22 mouse cellular contexts compared by ENCODE assay signal in genomic region chr12:8897140-8897539, GRCm38 (mm10). TPM values are rescaled to one million over a fixed set of nuclear protein-coding genes. Genes with fewer than 3 reads are reported as not detected.
DNase-seq lines count a peak whose midpoint lies in the region; ATAC-seq and TF ChIP-seq lines count a peak whose summit lies in the region.
"Had no signal": no experiment of that assay in that cellular context is flagged by ENCODE, and none has a peak within 500 bp of the region (broad histone marks: within the 10 kb centered on the region; RNA-seq: fewer than 3 reads in every experiment).

No protein-coding gene starts in this region.

- no peak for TF ChIP-seq CTCF in heart, postnatal 0 days (IDR thresholded peaks at IDR 0.05; ENCODE audit: low read depth)

- TF ChIP-seq EP300 in heart, postnatal 0 days (IDR thresholded peaks at IDR 0.05; ENCODE audit: low read depth), result no peak

- 22% methylated on average over 7 of the region's 7 CpGs for WGBS in heart, postnatal 0 days
- WGBS in embryonic facial prominence, embryonic 10.5 days, result 33% methylated on average over 7 of the region's 7 CpGs
- 11% methylated on average over 7 of the region's 7 CpGs for WGBS in limb, embryonic 11.5 days

- no peaks in the 10 kb centered on the region for H3K9me3 ChIP-seq in heart, postnatal 0 days (replicated peaks; ENCODE audit: control insufficient read depth, low read length)
- no peaks in the 10 kb centered on the region for H3K9me3 ChIP-seq in embryonic facial prominence, embryonic 10.5 days
- no peaks in the 10 kb centered on the region for H3K9me3 ChIP-seq in limb, embryonic 11.5 days (ENCODE audit: control insufficient read depth, low read length)
- H3K9me3 ChIP-seq: hindbrain, embryonic 13.5 days; midbrain, embryonic 12.5 days had no signal

- peak overlapping the region; percentile 41 for H3K27ac ChIP-seq in heart, postnatal 0 days (ENCODE audit: low read depth)
- H3K27ac ChIP-seq in embryonic facial prominence, embryonic 10.5 days (replicated peaks), result peak overlapping the region; percentile 74
- peak overlapping the region; percentile 36; the same call in 1 of the 2 replicates for H3K27ac ChIP-seq in limb, embryonic 11.5 days (replicated peaks; ENCODE audit: low read depth, low read length)
- H3K27ac ChIP-seq: hindbrain, embryonic 13.5 days; liver, embryonic 14.5 days; midbrain, embryonic 12.5 days had no signal

- H3K36me3 ChIP-seq in heart, postnatal 0 days (replicated peaks; ENCODE audit: control insufficient read depth, insufficient read depth, low read length), result no peaks in the 10 kb centered on the region
- no peaks in the 10 kb centered on the region for H3K36me3 ChIP-seq in embryonic facial prominence, embryonic 10.5 days (replicated peaks)
- H3K36me3 ChIP-seq in limb, embryonic 11.5 days (ENCODE audit: control insufficient read depth, insufficient read depth, low read length), result no peaks in the 10 kb centered on the region
- H3K36me3 ChIP-seq: hindbrain, embryonic 13.5 days; midbrain, embryonic 12.5 days had no signal

- H3K27me3 ChIP-seq in heart, postnatal 0 days (ENCODE audit: control insufficient read depth, insufficient read depth, low read length), result no peaks in the 10 kb centered on the region
- no peaks in the 10 kb centered on the region for H3K27me3 ChIP-seq in embryonic facial prominence, embryonic 10.5 days (replicated peaks; ENCODE audit: low read depth, poor library complexity, severe bottlenecking)
- no peaks in the 10 kb centered on the region for H3K27me3 ChIP-seq in limb, embryonic 11.5 days (ENCODE audit: control insufficient read depth, insufficient read depth, low read length)
- H3K27me3 ChIP-seq: hindbrain, embryonic 13.5 days; midbrain, embryonic 12.5 days had no signal

- DNase-seq in embryo, embryonic 11 days, result peak; percentile 59
- DNase-seq in embryo, embryonic 10.5 days (ENCODE audit: low spot score), result no peak
- DNase-seq in heart, postnatal 0 days (ENCODE audit: low spot score), result peak; percentile 23
- no peak for DNase-seq in heart, adult 18-20 months
- DNase-seq in embryonic facial prominence, embryonic 10.5 days (ENCODE audit: low spot score), result peak; percentile 61
- DNase-seq in limb, embryonic 11.5 days (ENCODE audit: low spot score), result peak; percentile 59
- DNase-seq in right cerebral cortex, adult 2 months (ENCODE audit: low spot score in 2 of 2), result no peak
- no peak for DNase-seq in frontal cortex, adult 2 months (ENCODE audit: extremely low spot score in 1 of 2, low spot score in 1 of 2)
- DNase-seq: cerebellum, postnatal 14 days; gastrocnemius, postnatal 14 days; kidney, adult 11 months; kidney, postnatal 4 days; lung, postnatal 10 days; spleen, adult 18-20 months had no signal

- no peak overlapping the region for H3K4me2 ChIP-seq in heart, postnatal 0 days (ENCODE audit: low read depth, low read length)
- H3K4me2 ChIP-seq in limb, embryonic 11.5 days (ENCODE audit: low read depth, severe bottlenecking), result no peak overlapping the region
- H3K4me2 ChIP-seq: hindbrain, embryonic 13.5 days; midbrain, embryonic 12.5 days had no signal

- H3K4me1 ChIP-seq in heart, postnatal 0 days (ENCODE audit: control insufficient read depth, insufficient read depth), result peaks cover 16% of the 10 kb centered on the region
- peaks cover 63% of the 10 kb centered on the region for H3K4me1 ChIP-seq in embryonic facial prominence, embryonic 10.5 days
- peaks cover 15% of the 10 kb centered on the region for H3K4me1 ChIP-seq in limb, embryonic 11.5 days (ENCODE audit: control insufficient read depth, insufficient read depth, low read length)

- H3K4me3 ChIP-seq in heart, postnatal 0 days (ENCODE audit: low read depth, low read length), result no peak overlapping the region
- no peak overlapping the region for H3K4me3 ChIP-seq in embryonic facial prominence, embryonic 10.5 days
- no peak overlapping the region for H3K4me3 ChIP-seq in limb, embryonic 11.5 days (ENCODE audit: low read depth, low read length)
- H3K4me3 ChIP-seq: erythroblast, embryonic 14.5 days; hindbrain, embryonic 13.5 days; midbrain, embryonic 12.5 days had no signal

- no peak overlapping the region for H3K9ac ChIP-seq in heart, postnatal 0 days (replicated peaks; ENCODE audit: low read depth, low read length)
- no peak overlapping the region for H3K9ac ChIP-seq in limb, embryonic 11.5 days (ENCODE audit: low read length)
- H3K9ac ChIP-seq: hindbrain, embryonic 13.5 days; liver, embryonic 14.5 days; midbrain, embryonic 12.5 days had no signal

- peak; percentile 57 for ATAC-seq in heart, postnatal 0 days (ENCODE audit: insufficient read depth, low read depth)
- no peak for ATAC-seq in limb, embryonic 11.5 days (ENCODE audit: insufficient number of reproducible peaks, low FRiP score, low TSS enrichment, low read depth)
- ATAC-seq: forebrain, embryonic 16.5 days had no signal

RNA-seq across cellular contexts. Expression of gene Laptm4a, which starts 24.3 kb away (rescaled TPM):
- total RNA-seq in heart, postnatal 0 days (2014; rRNA removed; ENCODE audit: low replicate concordance), result 365 and 397 TPM in 2 replicates
- polyA plus RNA-seq in heart, postnatal 0 days (2015; fragmentation: Nextera tagmentation; extraction: Ambion mirVana), result 356 and 358 TPM in 2 replicates
- total RNA-seq in heart, adult 18-20 months (2021), result 100 to 1,000 TPM; 366 to 407 TPM
- 170 and 196 TPM in 2 replicates for polyA plus RNA-seq in embryonic facial prominence, embryonic 10.5 days (2016; fragmentation: Nextera tagmentation; extraction: Ambion mirVana)
- 202 and 212 TPM in 2 replicates for polyA plus RNA-seq in limb, embryonic 11.5 days (2014; fragmentation: Nextera tagmentation; extraction: Ambion mirVana)
- polyA plus RNA-seq in frontal cortex, adult 2 months (2012; rRNA removed), result 229 and 243 TPM in 2 replicates

RNA-seq across cellular contexts. Expression of gene Matn3, which starts 50.6 kb away (rescaled TPM):
- total RNA-seq in heart, postnatal 0 days (2014; rRNA removed; ENCODE audit: low replicate concordance), result 0.12 TPM in 1 of 2 replicates, not detected in the other
- polyA plus RNA-seq in heart, postnatal 0 days (2015; fragmentation: Nextera tagmentation; extraction: Ambion mirVana), result 0.05 and 0.07 TPM in 2 replicates
- not detected for total RNA-seq in heart, adult 18-20 months (2021)
- 3.0 and 3.3 TPM in 2 replicates for polyA plus RNA-seq in embryonic facial prominence, embryonic 10.5 days (2016; fragmentation: Nextera tagmentation; extraction: Ambion mirVana)
- 3.8 and 5.0 TPM in 2 replicates for polyA plus RNA-seq in limb, embryonic 11.5 days (2014; fragmentation: Nextera tagmentation; extraction: Ambion mirVana)
- polyA plus RNA-seq in frontal cortex, adult 2 months (2012; rRNA removed), result 0.08 TPM in 2 replicates
- total RNA-seq: adrenal gland, adult 18-20 months; layer of hippocampus, postnatal 14 days; neutrophil, adult 5-6 weeks had no signal
- polyA plus RNA-seq: erythroblast, embryonic 14.5 days had no signal

Comparison
In these comparisons a context has a peak if more than half of its experiments do, and no peak if none do; other contexts are left out.
1. DNase-seq: peak in embryo, embryonic 11 days (single experiment), heart, postnatal 0 days (single experiment), embryonic facial prominence, embryonic 10.5 days (single experiment) and limb, embryonic 11.5 days (single experiment); none in embryo, embryonic 10.5 days (single experiment), heart, adult 18-20 months (0 of 2), right cerebral cortex, adult 2 months (0 of 2) and frontal cortex, adult 2 months (0 of 2).
2. Peak in every context shown above with its lines, with median percentiles within 50 percentile points of each other: H3K27ac ChIP-seq.